Mouse (Mus musculus) embryonic facial prominence, embryonic 11.5 days (tissue): ENCODE data around the gene Bricd5. TPM values are rescaled to one million over a fixed set of nuclear protein-coding genes. Genes with fewer than 3 reads are reported as not detected.
"Not testable (repeated sequence)": the region's sequence is repeated elsewhere in the genome, so short reads cannot be mapped to it uniquely, and the experiment has no call there.

Source experiments
- ATAC-seq: fragments of 200-750 bp; cut with Nextera tagmentation; replicated peaks from 2 replicates; pipeline ENCODE4 v1.8.0; 2017; ENCODE audit warnings: low read depth; ENCODE audit not compliant: insufficient number of reproducible peaks, low FRiP score, low TSS enrichment
- DNase-seq: peaks from one replicate; pipeline ENCODE4 v3.0.0-alpha.2; 2015; ENCODE audit warnings: low spot score
- H3K27ac ChIP-seq: fragments of 300-500 bp; sonication (generic); replicated peaks from 2 replicates; pipeline ENCODE4 v1.5.1; 2014; ENCODE audit warnings: mild to moderate bottlenecking, low read depth, low read length, control low read depth
- H3K27me3 ChIP-seq: fragments of 300-500 bp; sonication (generic); 2 replicates; pipeline ENCODE4 v1.6.1; 2014; ENCODE audit warnings: mild to moderate bottlenecking, low read length, moderate library complexity, mixed read lengths; ENCODE audit not compliant: control insufficient read depth, insufficient read depth
- H3K36me3 ChIP-seq: fragments of 300-500 bp; sonication (generic); replicated peaks from 2 replicates; pipeline ENCODE4 v1.6.1; 2014; ENCODE audit warnings: low read depth, mild to moderate bottlenecking, low read length, moderate library complexity, mixed read lengths; ENCODE audit not compliant: control insufficient read depth, insufficient read depth
- H3K4me1 ChIP-seq: fragments of 300-500 bp; sonication (generic); 2 replicates; pipeline ENCODE4 v1.6.1; 2014; ENCODE audit warnings: low read length, mixed read lengths; ENCODE audit not compliant: control insufficient read depth, insufficient read depth
- H3K4me2 ChIP-seq: fragments of 300-500 bp; sonication (generic); 2 replicates; pipeline ENCODE4 v1.6.1; 2014; ENCODE audit warnings: low read depth, mild to moderate bottlenecking, control low read depth, low read length, moderate library complexity
- H3K4me3 ChIP-seq: fragments of 300-500 bp; sonication (generic); 2 replicates; pipeline ENCODE4 v1.5.1; 2014; ENCODE audit warnings: low read depth, low read length, control low read depth
- H3K9ac ChIP-seq: fragments of 300-500 bp; sonication (generic); replicated peaks from 2 replicates; pipeline ENCODE4 v1.6.1; 2014; ENCODE audit warnings: mild to moderate bottlenecking, control low read depth, low read length
- H3K9me3 ChIP-seq: fragments of 300-500 bp; sonication (generic); replicated peaks from 2 replicates; pipeline ENCODE4 v1.6.1; 2016; ENCODE audit warnings: mild to moderate bottlenecking, low read length, inconsistent platforms, mixed read lengths; ENCODE audit not compliant: control insufficient read depth
- WGBS: fragments of 180-500 bp; shearing (Covaris S2); extraction: QIAGEN DNeasy Blood & Tissue Kit; methylation state at CpG from one replicate; pipeline ENCODE4 v1.1.7; 2014; 5-methylcytosine and 5-hydroxymethylcytosine counted together
- polyA plus RNA-seq: library from polyadenylated mRNA; unstranded; fragments of >200 nt; fragmentation: Nextera tagmentation; extraction: Ambion mirVana; gene quantifications from 2 replicates; pipeline ENCODE4 v1.2.1, GENCODE M21; 2014

Bricd5 gene
- 0.42 TPM in 1 of 2 replicates, not detected in the other for polyA plus RNA-seq

DNA sequence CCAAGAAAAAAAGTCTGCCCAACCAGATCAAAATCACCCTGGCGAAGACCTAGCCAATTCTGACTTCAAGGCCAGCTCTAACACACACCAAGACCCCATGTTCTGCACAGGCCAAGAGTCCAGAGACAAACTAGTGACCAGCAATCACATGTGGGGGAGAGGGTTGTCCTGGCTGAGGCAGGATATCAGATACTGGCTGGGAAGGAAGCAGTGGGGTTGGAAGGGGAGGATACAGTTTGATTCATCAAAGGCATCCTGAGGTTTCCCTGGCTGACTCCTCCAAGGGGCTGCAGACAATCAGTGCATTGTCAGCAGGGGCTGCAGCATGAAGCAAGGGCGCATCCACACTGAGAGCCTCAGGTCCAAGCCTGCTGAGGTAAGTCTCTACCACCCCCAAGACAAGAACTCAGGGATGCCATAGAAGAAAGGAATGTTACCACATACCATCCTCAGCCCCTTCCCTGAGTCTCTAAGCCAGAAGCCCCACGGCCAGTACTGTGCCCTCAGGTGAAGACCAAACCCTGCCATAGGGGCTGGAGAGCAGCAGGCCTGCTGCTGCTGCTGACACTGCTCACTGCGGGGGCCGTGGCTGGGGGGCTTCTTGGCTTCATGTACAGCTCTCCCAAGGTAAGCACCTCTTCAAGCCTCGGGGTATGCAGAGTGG is at the start of gene Bricd5:
Gene Bricd5 (plus strand): TSS at position 273 of the 664 bp plus-strand sequence.
- Histone ChIP-seq H3K27ac (no peak within 1 kb of the TSS), H3K9ac (no peak within 1 kb of the TSS; the same call in 1 of the 2 replicates), H3K9me3 (no peaks in the 10 kb centered on the region), H3K36me3 (peaks cover 5% of the 10 kb centered on the region), H3K4me1 (peaks cover 3% of the 10 kb centered on the region), H3K4me3 (no peak within 1 kb of the TSS), H3K4me2 (no peak within 1 kb of the TSS), H3K27me3 (no peaks in the 10 kb centered on the region)
- DNase-seq = no peak
- ATAC-seq = no peak
- 56% methylated on average over 6 of the region's 6 CpGs for WGBS

DNA sequence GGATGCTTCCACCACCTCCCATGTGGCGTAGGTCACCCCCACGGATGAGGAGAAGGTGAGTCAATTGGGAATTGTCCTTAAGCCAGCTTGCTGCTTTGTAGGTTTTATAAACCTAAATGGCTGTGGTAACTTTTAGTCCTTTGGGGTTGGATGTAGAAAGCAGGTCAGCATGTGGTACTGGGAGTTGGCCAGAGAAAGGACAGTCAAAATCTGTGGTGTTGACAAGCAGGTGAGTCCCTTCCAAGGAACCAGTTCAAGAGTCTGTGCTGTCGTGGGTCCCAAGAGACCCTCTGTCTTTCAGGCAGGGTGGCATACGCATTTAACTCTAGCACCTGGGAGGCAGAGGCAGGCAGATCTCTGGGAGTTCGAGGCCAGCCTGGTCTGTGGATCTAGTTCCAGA is 49.2 kb upstream of the Bricd5 start:
- no peaks in the 10 kb centered on the region for H3K4me1 ChIP-seq
- 94% methylated on average over 5 of the region's 5 CpGs for WGBS
- no peak overlapping the region for H3K27ac ChIP-seq
- no peaks in the 10 kb centered on the region for H3K27me3 ChIP-seq
- DNase-seq (no peak), ATAC-seq (no peak)
- H3K36me3 ChIP-seq = peaks cover 20% of the 10 kb centered on the region
- H3K9me3 ChIP-seq = no peaks in the 10 kb centered on the region
- H3K4me2 ChIP-seq = no peak overlapping the region
- H3K9ac ChIP-seq = no peak overlapping the region
- H3K4me3 ChIP-seq = no peak overlapping the region

DNA sequence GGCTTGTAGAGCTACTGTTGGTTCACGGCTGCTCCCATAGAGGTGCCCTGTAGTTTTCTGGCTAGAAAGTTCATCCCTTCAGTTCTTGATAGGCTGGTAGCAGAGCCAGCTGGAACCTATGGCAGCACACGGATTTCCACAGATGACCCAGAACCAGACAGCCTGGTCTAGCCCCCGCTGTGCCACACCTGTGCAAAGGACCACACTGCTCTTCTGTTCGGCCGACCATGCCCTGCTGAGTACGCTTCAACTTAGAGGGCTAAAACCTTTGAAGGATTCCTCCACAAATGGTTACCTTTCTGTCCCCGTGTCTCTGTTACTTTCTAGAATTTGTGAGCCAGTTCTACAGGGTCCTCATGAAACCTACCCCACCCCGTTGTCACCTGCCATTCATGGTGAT is 48.4 kb upstream of the Bricd5 start:
- H3K4me2 ChIP-seq, H3K4me3 ChIP-seq, H3K4me1 ChIP-seq, H3K9ac ChIP-seq, H3K27me3 ChIP-seq, H3K9me3 ChIP-seq, DNase-seq, H3K27ac ChIP-seq, ATAC-seq: not testable (repeated sequence)
- 88% methylated on average over 5 of the region's 8 CpGs for WGBS
- peaks cover 16% of the 10 kb centered on the region for H3K36me3 ChIP-seq

DNA sequence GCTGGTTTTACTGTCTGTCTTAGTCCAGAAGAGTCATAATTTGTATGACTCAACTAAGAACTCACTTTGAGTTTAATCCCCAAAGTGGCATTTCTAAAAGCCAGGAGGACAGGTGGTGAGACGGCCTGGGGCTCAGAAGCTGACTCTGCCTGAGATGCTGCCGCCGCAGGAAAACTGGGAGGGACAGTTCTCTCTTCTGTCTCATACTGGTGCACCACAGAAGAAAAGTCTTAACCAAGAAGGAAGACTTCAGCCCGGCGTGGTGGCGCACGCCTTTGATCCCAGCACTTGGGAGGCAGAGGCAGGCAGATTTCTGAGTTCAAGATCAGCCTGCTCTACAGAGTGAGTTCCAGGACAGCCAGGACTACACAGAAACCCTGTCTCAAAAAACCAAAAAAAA is 47.8 kb upstream of the Bricd5 start:
- Histone ChIP-seq H3K9ac (no peak overlapping the region), H3K36me3 (peaks cover 14% of the 10 kb centered on the region), H3K4me2 (no peak overlapping the region; the same call in 1 of the 2 replicates), H3K27ac (no peak overlapping the region), H3K4me3 (no peak overlapping the region), H3K4me1 (no peaks in the 10 kb centered on the region), H3K27me3 (no peaks in the 10 kb centered on the region), H3K9me3 (no peaks in the 10 kb centered on the region)
- no peak for ATAC-seq
- DNase-seq = no peak
- 92% methylated on average over 7 of the region's 7 CpGs for WGBS

DNA sequence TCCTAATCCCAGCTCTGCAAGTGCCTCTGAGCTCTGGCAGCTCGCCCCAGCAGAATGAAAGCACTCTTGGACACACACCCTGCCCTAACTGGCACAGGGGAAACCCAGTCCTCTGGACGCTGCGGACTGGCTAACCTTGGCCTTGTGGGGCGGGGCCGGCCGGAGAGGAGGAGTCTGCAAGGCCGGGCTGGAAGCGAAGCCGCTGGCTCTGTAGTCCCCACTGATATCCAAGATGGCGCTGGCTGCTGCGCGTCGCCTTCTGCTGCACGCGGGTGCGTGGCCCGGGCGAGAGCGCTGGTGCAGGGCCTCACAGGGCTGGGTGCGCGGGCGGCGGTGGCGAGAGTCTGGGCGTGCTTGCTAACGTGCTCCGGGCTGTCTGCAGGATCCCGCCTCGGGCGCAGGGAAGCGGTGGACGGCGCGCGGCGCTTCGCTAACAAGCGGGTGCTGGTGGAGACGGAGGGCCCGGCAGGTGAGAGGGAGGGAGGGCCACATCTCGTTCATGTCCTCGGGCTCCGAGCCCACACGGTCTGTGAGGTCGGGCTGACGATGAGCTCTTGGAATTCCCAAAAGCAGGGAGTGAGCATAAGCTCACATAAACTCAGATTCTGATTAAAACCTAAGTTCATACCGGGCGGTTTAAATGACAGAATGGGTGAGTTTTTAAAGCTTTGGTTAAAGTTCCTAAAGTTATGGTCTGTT is 47.1 kb upstream of the Bricd5 start, which contains the start of gene Eci1:
Gene Eci1 (plus strand): TSS at position 171 of the 699 bp plus-strand sequence.
- DNase-seq = peak; percentile 91
- peak within 1 kb of the TSS; percentile 50 for H3K4me3 ChIP-seq
- peak; percentile 98 for ATAC-seq

DNA sequence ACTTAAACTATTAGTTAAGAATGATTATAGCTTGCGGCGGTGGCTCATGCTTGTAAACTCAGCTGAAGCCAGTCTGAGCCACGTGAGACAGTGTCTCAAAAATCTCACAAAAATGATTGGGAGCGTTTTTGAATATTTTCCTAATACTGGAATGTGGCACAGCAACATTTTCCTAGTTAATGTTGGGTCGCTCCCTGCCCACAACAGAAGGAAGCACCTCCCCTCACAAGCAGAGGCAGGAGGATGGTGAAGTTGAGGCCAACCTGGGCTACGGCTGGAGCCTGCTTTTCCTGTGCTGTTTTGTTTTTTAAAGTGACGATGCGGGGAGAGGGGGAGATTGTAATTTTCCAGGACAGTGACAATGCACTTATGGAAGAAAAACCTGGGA is 46.5 kb upstream of the Bricd5 start:
- peak; percentile 26 for DNase-seq
- 6% methylated on average over 8 of the region's 8 CpGs for WGBS

More for the DNA sequence above, 47.1 kb upstream of the Bricd5 start, which contains the start of gene Eci1:
- Histone ChIP-seq H3K27me3 (no peaks in the 10 kb centered on the region), H3K9me3 (no peaks in the 10 kb centered on the region), H3K4me1 (no peaks in the 10 kb centered on the region), H3K27ac (peak within 1 kb of the TSS; percentile 80), H3K36me3 (peaks cover 11% of the 10 kb centered on the region), H3K4me2 (peak within 1 kb of the TSS; percentile 47), H3K9ac (peak within 1 kb of the TSS; percentile 80)
- WGBS = 1% methylated on average over 48 of the region's 48 CpGs

DNA sequence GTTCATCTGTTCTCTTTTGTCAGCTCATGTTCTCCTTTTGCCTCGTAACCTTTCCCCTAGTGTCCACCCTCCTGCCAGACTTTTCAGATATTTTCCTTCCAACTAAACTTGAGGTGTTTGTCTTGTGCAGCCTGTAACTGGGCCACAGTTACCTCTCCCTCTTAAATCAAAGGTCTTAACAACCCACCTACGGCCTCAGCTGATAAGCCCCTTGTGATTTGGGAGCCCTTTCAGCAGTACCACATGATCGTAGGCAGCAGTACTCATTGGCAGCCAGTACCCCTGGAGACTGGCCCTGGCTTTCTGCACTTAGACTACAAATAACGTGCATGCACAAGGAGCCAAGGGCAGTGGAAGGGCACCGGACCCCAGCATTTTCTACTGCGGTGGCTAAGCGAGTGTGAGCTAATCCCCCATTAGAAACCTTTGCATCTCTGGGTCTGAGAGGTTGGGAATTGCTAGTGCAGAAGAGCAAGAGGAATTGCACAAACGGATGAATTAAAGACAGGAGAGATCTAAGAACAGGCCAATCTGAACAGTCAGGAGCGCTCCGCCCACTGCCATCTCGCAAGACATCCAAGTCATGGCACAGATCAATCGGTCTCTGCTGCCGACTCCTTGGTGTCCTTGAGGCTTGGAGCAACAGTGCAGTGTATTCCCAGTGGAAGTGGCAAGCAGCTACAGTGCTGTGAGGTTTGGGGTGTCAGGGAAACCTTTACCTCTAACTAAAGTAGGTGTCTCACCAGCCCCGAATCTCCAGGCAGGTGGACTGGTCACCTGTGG is 44.3 kb upstream of the Bricd5 start:
- Histone ChIP-seq H3K27me3 (no peaks in the 10 kb centered on the region), H3K9me3 (no peaks in the 10 kb centered on the region), H3K4me1 (no peaks in the 10 kb centered on the region), H3K4me3 (no peak overlapping the region), H3K27ac (no peak overlapping the region), H3K4me2 (no peak overlapping the region), H3K36me3 (peaks cover 5% of the 10 kb centered on the region), H3K9ac (no peak overlapping the region)
- DNase-seq (no peak), ATAC-seq (no peak)
- 90% methylated on average over 14 of the region's 14 CpGs for WGBS

More for the DNA sequence above, 46.5 kb upstream of the Bricd5 start:
- ATAC-seq = no peak
- Histone ChIP-seq H3K4me1 (no peaks in the 10 kb centered on the region), H3K4me2 (peak overlapping the region; percentile 47), H3K4me3 (peak overlapping the region; percentile 50), H3K27ac (peak overlapping the region; percentile 80; the same call in 1 of the 2 replicates), H3K9me3 (no peaks in the 10 kb centered on the region), H3K36me3 (peaks cover 11% of the 10 kb centered on the region), H3K9ac (peak overlapping the region; percentile 80), H3K27me3 (no peaks in the 10 kb centered on the region)
